Mouse (Mus musculus) liver, embryonic 14.5 days (tissue): ENCODE results near the gene Pgm3.

Experiments used
- CTCF ChIP-seq: IDR thresholded peaks from 2 replicates; pipeline ENCODE4 v1.5.1; 2016; ENCODE audit warnings: antibody characterized with exemption, low read depth, control low read depth
- EP300 ChIP-seq: IDR thresholded peaks from 2 replicates; pipeline ENCODE4 v1.6.1; 2016; ENCODE audit warnings: antibody characterized with exemption, low read depth

DNA sequence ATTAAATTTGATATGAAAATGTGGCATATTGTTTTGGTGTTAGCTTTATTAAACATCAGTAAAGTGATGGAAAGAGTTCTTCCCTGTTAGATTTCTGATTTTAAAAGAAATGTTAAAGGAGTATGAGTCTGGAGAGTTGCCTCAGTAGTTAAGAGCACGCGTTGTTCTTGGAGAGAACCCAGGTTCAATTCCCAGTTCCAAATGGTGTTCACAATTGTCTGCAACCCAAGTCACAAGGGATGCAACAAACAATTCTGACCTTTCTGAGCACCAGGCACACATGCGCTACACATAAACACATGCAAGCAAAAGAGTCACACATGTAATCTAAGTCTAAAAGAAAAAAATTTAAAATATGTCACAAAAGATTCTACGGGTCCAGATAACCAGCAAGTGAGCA is 56.8 kb downstream of the Pgm3 start:
- TF ChIP-seq CTCF (no peak), EP300 (no peak)
